Mouse (Mus musculus) common myeloid progenitor, adult 5-6 weeks (primary cell): ENCODE data around the gene Lhx4. TPM values are rescaled to one million over a fixed set of nuclear protein-coding genes. Genes with fewer than 3 reads are reported as not detected.

Experiments
- ATAC-seq: replicated peaks from 2 replicates; pipeline ENCODE4 v1.8.0; 2016; ENCODE audit warnings: low read depth, mild to moderate bottlenecking, moderate TSS enrichment, inconsistent platforms; ENCODE audit not compliant: poor library complexity, severe bottlenecking
- total RNA-seq: library from RNA; stranded (forward); fragments of 200-1000, 187-1606 nt; gene quantifications from 2 replicates; pipeline ENCODE4 v1.2.3, GENCODE M21; 2017

The Lhx4 gene
- total RNA-seq = not detected in 2 replicates

GRCm38 (mm10) chr1:155751484-155752255, at the start of gene Lhx4:
Gene Lhx4, minus strand, starts transcription at chr1:155751684.
- no peak for ATAC-seq

DNA sequence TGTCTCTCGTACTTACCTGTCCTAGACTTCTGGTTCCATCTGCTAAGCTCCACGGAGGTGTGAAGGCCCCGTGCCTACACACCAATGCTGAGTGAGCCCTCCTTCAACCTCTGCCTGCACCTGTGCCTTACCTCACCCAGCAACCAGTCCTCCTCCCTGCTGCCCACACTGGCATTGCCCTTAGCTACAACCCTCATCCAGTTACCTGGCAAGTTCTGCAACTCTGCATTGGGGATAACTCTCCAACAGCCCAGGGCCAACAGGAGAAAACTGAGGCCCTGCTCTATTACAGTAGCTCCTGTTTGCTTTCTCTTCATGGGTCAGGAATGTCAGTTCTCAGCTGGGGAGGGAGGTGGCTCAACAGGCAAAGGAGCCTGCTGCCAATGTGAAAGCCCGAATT, 46.5 kb upstream of the Lhx4 start:
- ATAC-seq = no peak

DNA sequence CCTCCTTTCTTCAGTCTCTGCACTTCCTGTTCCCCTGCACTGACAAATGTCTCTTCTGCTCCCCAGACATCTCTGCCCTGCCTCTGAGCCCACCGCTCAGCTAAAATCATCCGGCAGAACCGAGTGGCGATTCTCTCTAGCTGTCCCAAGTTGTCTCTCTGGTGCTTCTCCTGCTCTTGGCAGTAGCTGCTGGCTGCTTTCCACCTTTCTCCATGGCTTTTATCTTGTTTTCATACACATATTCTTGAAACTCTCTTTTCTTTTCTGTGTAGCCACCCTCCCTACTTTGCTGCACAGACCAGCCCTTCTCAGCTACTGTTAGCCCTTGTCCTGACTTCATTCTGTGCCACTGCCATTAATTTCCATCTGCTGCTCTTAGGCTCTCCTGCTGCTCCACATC, 45.9 kb upstream of the Lhx4 start:
- ATAC-seq = no peak

DNA sequence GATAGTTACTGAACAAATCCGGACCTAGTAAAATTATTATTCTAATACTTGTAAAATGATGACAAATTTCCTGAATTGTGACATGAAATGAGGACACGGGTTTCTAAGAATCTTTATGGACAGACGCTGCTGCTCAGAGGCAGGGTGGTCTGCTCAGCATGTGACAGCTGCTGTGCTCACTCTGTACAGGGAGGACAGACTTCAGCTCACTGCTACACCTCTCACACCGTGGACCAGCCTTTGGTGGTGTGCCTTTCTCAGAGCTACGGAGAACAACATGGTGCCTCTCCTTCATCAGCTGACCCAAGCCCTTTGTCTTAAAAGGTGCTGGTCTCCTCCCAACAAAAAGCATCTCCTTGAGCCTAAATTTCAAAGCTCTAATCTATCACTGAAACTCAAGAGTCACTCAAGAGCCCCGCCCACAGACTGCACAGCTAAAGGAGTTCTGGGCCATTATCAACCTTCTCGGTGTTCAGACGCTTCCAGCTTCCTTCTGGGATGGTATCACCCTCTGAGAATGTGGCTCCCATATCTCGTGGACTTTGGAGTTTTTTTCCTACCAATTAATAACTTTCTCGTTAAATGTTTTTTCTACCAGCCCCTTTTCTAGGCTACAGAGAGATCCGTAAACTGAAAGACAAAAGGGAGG, 45.4 kb upstream of the Lhx4 start:
- ATAC-seq = no peak

DNA sequence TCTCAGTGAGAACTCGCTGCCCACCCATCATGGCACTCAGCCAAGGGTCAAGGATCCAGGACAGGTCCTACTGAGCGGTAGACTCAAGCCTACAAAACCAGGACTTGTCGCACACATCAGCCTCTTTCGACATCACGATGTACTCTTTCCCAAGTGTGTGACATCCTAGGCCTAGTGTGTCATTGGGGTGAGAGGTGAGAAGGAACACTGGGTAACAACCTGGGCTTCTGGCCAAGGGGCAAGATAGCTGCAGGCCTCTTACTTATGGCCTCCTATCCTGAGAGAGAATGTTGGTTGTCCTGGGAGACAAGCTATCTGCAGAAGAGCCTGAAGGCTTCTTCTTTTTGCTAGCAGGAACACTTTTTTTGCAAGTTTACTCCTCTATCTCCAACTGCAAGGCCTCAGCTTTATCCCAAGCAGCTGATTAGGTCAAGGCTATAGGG, 44.3 kb upstream of the Lhx4 start:
- no peak for ATAC-seq

- ATAC-seq = no peak
These were observed 43.4 kb upstream of the Lhx4 start for GRCm38 (mm10) chr1:155794855-155795254.

GRCm38 (mm10) chr1:155791919-155792318, 40.4 kb upstream of the Lhx4 start:
- peak; percentile 57; the same call in 1 of the 2 replicates for ATAC-seq

- no peak for ATAC-seq
These were observed 38.9 kb upstream of the Lhx4 start for GRCm38 (mm10) chr1:155790111-155790974.

DNA sequence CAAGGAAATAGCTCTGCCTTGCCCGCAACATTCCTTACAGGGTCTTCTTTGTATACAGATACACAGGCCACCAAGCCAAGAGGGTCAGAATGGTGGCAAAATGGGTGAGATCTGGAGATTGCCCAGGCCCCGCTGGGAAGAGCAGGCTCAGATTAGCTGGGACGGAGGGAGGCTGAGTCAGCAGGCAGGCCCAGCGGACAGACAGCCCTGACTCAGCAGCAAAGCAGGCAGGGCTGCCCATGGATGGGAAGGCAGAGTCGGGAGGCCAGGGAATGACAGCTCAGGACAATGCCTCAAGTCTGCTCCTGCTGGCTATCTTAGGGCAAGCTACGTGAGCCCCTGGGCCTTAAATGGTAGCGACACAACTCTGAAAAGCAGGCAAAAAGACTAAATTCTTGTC, 34.4 kb upstream of the Lhx4 start:
- no peak for ATAC-seq

DNA sequence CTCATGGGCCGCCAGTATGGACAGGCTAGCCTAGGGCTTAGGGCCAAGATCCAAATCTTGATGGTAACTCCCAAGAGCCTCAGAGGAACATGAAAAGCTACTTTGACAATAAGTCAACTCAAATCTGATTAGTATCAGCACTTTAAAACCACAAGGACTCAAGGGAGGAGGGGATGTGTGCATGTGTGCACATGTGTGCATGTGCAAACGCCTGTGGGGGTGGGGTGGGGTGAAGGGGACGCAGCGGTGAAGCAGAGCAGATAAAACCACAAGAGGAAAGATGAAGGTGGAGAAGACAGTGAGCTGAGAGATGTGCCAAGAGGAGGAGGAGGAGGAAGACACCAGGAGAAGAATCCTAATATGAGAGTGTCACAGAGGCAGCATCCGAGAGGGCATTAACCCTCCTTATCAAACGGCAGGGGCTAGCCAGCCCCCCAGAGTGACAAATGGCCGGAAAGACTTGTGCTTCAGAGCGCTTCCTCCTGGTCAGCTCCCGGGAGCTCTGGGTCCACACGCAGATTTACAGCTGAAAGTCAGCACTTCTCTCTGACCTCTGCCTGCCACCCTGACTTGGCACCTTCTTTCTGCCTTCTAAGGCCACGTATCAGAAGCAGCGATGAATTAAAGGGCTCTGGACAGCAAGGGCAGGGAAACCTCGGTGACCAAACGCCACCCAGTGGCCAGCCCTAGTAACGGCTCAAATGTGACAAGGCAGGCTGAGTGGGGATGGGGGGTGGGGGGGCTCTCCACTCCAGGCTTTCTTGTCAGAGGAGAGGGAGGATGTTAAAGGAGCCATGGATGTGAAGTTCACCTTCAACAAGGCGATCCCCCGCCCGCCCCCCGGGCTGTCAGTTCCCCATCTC, 33.1 kb upstream of the Lhx4 start:
- peak; percentile 72 for ATAC-seq

DNA sequence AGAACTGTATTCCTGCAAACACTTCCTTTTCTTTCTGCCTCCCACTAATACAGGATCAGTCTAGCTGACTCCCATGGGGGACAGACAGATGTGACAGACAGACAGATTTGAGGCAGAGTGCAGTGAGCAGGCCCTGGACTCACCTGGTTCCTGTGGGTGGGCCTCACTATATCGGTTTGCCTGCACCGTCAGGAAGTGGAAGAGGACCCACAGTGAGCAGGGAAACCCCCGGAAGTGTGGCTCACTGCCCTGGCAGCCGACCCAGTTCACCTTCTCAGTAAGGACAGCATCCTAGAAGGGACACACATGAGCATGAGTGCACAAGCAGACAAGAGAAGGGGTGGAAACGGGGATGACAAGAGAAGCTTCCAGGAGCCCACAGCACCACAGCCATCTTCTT, 30.9 kb upstream of the Lhx4 start:
- ATAC-seq = no peak

- peak; percentile 75 for ATAC-seq
These were observed 26.4 kb upstream of the Lhx4 start for GRCm38 (mm10) chr1:155777641-155778625.

- ATAC-seq = no peak
These were observed 7.7 kb upstream of the Lhx4 start for GRCm38 (mm10) chr1:155759167-155759566.

DNA sequence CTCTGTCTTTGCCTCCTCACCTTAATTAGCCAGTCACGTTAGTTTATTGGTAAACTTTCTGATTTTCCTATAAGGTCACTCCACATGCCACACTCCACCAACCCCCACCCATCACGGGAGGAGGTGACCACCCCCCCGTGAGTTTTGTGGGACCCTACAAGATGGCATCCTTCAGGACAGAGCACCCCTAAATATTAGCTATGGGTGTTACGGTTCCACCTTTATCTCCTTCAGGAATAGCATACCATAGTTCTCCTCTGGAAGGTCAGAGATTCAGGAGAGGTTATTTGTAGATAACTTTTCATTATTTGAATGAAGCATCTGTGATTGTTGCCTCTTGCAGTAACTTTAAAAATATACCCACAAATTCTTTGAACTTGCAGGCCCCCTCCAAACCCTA, 7.2 kb upstream of the Lhx4 start:
- no peak for ATAC-seq

- no peak for ATAC-seq
These were observed 6.1 kb upstream of the Lhx4 start for GRCm38 (mm10) chr1:155757621-155758020.

- ATAC-seq = no peak
These were observed 1.9 kb upstream of the Lhx4 start for GRCm38 (mm10) chr1:155753411-155753810.

DNA sequence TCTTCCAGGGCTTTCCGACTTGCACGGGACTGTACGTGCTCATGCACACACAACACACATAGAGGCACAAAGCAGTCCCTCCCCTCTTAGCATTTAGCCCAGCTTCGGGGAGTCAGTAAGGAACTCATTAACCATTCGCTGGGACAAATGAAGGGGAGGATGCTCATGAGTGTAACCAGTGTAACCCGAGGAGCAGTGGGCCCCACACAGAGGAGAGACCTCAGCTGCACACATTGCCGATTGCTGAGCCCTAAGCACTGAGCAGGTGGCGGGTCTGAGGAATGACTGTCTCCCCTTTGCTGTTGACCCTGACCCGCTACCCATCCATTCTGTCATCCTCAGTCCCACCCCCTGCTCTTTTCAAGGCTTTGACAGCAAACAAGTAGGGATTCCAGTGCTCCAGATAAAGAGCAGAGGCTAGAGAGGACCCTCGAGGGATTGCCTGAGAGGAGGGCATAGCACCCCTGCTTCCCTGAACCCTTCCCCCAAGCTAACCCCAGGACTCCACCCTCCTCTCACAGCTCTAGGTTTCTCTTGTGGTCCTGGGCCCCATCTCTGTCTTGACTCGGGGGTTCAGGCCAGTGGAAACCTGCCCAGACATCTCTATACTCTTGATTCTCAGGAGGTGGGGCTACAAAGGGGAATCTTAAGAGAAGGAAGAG, 836 bp downstream of the Lhx4 start:
- no peak for ATAC-seq

- ATAC-seq = no peak
These were observed 3.6 kb downstream of the Lhx4 start for GRCm38 (mm10) chr1:155747911-155748310.
